Mouse (Mus musculus) WW6 (cell line): ENCODE measurements around the gene Sept11.

Experiments
- DNase-seq: peaks from one replicate; pipeline ENCODE4 v3.0.0-alpha.2; 2013; ENCODE audit warnings: low read depth, low spot score

The Sept11 gene

GRCm38 (mm10) chr5:93092857-93093622, at the start of gene Sept11:
TSS of gene Sept11 (plus strand) at chr5:93093437.
- peak; percentile 75 for DNase-seq

DNA sequence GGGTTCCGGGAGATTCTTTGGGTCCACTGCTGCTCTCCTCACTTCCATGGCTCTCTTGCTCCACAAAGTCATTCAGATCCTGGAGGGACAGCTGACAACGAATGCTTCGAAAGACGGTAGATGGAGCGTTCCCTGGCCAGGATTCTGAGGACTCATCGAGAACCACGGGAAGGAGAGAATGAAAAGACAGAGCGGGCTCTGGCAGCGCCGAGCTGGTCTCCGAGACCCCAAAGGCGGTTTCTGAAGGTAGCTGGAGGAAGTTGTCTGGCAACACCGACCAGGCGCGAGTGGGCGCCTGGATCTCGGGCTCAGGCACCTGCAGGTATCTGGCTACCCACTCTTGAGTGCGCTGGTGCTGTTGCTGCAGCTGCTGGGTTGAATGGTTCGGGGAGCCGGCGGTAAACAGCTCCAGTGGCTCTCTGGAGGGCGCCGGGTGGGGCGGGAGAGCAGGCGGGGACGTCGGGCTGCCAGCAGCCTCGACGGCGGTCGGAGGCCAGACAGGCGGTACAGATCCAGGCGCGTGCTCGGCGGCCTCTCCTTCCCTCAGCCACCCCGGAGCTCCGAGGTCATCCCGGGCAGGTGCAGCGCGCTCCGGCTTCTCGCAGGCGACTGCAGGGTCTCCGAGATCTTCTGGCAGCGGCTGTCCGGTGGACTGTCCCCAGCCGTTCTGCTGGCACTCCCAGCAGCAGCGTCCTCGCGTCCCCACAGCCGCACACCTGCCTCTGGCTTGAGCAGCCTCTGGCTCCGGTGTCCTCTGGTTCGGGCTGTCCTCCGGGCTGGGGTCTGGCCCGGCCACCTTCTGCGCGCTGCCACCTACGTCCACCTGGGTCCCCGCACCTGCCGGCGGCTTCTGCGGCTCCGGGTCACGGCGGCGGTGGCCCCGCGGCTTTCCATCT, 49.3 kb upstream of the Sept11 start:
- DNase-seq, result no peak

DNA sequence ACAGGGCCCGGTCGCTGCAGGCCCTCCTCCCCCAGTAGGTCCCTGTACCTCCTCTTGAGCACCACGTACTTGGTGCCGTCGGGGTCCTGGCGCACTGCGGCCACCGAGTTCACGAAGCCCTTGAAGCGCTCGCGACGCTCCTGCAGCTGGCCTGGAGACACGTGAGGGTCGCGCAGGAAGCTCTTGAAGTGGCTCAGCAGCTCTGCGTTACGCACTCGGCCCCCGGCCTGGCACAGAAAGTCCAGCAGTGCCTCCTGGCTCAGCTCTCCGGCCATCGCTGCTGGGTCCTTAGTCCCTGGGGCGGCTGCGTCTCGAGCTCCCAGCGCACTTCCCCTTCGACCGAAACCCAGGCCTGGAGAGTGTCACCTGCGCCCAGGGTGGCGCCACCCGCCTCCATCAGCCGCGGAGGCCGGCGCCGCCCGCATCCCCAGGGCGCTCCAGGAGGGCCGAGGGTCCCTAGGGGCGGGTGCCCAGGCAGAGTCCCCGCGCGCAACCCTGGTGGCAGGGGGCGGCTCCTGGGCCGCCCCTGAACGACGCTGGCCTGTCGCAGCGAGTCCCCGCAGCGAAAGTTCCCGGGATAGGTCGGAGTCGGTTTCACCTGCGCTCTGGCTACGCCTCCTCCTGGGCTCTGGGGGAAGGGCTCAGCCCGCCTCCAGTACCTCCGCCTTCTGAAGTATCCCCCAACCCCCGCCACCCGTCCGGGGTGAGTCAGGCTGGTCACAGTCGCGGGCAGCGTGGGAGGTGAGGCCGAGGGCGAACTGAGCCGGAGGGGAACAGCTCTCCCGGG, 48.5 kb upstream of the Sept11 start, which contains the start of gene Sowahb:
Gene Sowahb, minus strand, starts transcription at position 439 of the 787 bp plus-strand sequence.
- DNase-seq, result no peak

- no peak for DNase-seq
These were observed 47.9 kb upstream of the Sept11 start for GRCm38 (mm10) chr5:93045371-93045714.

DNA sequence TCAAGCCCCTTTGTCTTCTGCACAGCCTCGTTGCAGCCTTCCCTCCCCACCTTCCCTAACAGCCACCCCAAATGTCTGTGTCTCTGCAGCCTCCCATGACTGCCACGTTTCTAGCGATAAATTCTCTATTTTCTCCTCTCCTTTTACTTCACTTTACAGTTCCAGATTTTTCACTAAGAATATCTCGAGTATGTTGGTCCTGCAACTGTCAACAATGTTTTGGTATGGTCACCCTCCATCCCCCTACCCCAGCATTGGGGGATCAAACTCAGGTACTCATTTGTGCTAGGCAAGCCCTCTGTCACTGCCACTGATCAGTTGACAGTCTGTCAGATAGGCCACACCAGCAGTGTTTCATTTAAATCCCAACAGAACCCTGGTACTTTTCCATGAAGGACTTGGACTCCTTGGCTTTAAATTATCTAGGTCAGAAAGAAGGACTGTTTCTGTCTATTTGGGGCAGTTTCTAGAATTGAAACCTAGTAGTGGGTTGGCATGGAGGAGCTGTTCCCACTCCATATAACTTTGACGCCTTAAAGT, 46.9 kb upstream of the Sept11 start:
- no peak for DNase-seq

DNA sequence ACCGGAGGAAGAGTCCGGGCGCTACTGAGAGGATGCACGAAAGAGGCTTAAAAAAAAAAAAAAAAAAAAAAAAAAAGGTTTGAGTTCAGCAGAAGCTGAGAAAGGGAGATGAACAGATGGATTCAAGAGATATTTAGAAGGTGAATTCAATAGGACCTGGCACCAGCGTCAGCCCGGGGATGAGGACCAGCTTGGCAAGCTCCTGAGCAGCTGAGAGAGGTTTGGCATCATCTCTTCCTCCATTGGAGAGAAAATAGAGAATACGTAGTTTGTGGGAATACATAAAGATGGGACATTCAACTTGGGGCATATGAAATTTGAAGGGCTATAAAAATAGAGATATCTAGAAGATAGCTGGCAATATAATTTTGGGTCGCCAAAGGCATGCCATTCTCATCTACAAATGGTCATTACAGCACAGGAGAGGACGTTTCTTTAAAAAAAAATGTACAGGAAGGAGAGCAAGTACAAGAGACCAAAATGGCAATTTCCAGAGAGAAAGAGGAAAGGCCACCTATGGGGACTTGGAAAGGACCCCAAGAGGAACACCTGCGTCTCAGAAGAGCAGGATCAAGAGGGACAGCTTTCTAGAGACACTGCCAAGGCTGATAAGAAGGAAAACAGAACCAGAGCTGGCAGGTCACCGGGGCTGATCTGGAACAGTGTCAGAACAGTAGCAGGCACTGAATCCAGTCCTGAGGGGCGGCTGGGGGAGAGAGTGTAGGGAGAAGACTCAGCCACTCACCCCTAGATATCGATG, 44.6 kb upstream of the Sept11 start:
- DNase-seq, result no peak

DNA sequence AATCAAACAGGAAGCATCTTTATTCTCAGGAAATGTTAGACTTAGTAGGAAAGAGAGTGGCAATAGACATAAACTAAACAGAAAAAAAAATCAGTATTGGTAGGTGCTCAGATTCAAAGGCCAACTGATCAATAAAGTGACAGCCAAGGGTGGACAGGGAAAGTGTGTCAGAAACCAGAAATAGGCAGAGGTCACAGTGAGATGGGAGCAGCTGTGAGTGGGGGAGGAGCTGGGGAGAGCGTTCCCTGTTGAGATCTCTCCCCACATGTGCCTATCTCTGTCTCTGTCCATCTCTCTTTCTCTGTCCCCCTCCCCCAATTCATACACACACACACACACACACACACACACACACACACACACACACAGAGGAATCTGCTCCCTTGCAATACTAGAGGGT, 43.3 kb upstream of the Sept11 start:
- DNase-seq, result no peak

- no peak for DNase-seq
These were observed 42.2 kb upstream of the Sept11 start for GRCm38 (mm10) chr5:93051041-93051440.

- DNase-seq, result no peak
These were observed 41.3 kb upstream of the Sept11 start for GRCm38 (mm10) chr5:93051951-93052350.

DNA sequence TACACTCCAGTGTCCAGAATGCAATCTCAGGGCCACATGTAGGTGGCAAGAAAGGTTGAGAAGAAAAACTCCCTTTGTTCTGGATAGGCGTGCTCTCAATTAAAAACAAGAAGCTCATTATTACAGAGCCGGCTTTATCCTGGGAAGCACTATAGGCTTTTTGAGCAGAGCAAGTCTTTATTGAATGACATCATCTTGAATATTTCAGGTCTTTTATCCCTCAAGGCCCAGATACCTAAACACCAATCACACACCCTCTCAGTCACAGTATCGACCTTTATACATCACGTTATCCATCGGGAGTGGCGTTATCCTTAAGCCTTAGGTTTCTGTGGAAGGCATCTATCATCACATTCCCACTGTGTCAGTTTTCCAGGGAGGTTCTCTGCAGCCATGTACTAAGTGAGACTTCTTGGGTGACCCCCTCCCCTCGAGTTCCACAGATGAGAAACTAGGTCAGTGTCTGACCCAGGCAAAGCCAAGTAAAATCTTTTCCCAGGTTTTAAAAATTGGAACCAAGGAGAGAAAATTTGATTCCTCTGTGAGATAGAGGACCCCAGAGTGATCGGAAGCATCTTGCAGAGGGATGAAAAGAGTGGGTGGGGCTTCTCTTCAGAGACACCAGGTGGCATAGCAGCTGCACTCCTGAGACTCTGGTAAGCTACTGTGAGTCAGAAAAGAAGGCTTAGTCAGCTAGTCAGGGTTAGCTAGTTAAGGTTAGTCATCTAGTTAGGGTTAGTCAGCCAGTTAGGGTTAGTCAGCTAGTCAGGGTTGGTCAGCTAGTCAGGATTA, 39.4 kb upstream of the Sept11 start:
- DNase-seq, result no peak

GRCm38 (mm10) chr5:93060865-93061264, 32.4 kb upstream of the Sept11 start:
- no peak for DNase-seq

DNA sequence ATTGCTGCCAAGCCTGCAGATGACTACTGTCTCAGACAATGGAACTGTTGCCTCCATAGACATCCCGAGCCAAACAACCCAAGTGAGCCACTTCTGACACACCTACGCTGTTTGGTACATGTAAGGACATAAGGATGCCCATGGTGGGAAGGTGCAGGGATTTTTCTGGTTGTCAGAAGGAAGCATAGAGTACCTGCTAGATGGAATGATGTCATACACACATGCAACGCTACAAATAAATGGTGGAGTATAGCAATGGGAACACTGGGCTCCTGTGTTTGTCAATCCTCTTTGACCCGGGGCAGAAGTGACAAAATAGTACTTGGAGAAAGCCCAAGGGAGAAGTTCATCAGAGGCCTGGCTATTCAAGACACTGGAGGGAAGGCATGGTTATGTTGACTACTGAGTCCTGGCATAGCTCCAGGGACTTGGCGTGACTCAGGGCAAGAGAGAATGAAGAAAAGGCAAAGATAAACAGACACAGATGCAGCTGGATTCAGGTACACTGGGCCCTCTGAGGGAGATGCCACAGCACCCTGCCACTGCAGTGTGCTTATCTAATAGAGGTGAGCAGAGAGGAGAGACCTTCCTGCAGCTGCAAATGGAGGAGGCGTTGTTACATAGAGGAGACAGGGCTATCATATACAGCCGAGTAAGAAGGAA, 15.4 kb upstream of the Sept11 start:
- no peak for DNase-seq

GRCm38 (mm10) chr5:93079596-93079995, 13.6 kb upstream of the Sept11 start:
- DNase-seq, result no peak

DNA sequence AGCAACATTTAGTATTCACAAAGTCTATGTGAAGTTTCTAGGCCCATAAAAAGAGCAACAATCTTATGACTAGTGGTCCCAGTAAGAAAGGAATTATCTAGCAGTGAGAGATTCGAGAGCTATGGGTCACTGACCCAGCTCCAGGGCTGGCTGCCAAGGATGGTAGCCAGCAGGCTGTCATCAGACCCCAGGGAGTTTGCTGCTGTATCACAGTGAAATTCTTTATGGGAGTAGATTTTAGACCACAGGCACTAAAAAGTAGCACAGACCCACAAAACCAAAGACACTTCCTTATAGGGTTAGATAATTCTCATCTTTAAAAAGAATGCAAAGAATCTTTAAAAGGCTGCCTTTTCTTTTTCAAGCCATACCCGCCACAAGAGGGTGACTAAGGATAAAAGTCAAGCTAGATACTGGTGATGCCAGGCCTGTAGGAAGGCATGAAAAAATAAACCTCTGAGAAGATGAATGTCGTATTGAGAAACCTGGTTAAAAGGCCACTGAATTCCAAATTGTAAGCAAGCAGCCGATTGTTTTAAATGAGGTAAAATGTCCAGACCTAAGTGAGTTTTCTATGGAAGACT, 8.1 kb upstream of the Sept11 start:
- no peak for DNase-seq

GRCm38 (mm10) chr5:93085900-93086299, 7.3 kb upstream of the Sept11 start:
- no peak for DNase-seq

DNA sequence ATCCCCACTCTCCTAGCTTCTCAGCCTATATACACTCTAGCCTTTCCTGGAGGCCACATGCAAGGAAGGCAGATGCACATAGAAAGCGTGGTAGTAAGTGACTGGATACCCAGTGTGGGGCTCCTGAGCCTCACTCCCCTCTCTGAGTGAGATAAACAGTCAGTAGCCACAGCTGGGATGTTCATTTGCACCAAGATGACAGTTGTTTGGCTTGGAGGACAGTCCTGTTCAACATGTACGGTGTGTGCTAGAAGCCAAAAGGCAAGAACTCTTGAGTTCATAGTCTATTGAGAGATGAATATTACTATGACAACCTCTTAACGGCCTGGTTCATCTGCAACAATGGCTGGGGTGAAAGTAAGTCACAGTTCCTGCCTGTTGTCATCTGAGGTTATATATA, 2.0 kb upstream of the Sept11 start:
- DNase-seq, result no peak

DNA sequence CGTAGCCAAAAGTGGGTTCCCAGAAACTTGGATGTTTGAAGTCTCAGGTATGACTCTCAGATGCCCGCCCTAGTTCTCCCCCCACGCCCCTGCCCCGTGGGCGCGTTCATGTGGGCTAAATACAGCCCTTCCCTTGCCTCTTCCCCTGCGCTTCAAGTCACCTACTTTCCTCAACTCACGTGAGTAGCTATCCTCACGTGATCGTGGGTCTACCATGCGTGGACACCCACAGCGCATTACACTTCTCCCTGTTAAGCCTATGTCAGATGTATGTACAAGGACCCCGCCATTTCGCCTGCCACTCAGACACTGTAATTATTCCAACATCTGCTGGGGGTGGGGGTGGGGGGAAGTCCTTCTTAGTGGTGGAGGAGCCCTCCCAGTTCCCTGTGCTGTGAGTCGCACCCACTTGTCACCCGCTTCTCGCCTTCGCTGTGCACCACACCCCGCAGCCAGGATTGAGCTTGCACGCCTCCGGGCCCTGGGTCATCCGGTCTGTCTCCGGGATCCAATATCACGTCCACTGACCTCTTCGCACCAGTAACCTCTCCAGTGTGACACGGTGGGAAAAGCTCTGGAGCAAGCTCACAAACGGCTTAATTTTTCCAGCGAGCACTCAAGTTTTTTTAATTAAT, 973 bp upstream of the Sept11 start:
- DNase-seq, result no peak

GRCm38 (mm10) chr5:93093638-93094527, 646 bp downstream of the Sept11 start:
- DNase-seq, result peak; percentile 18
